Mouse (Mus musculus): ENCODE measurements at regions not wholly inside any gene's neighbourhood (a gene's known extent, or its start where the extent isn't known, plus 50 kb on each side); places are given as distances from the start of the nearest gene placed in this dataset.

- no peak for ATAC-seq (ENCODE audit: low FRiP score)
- no peak for TF ChIP-seq CTCF (IDR thresholded peaks at IDR 0.05)
- no peak overlapping the region for H3K9ac ChIP-seq (replicated peaks; ENCODE audit: low read length, poor library complexity, severe bottlenecking)
- H3K4me2 ChIP-seq (ENCODE audit: low read depth, low read length, poor library complexity, severe bottlenecking) = no peak overlapping the region
- H3K9me3 ChIP-seq (ENCODE audit: low read length) = no peaks in the 10 kb centered on the region
- DNase-seq (ENCODE audit: low spot score) = peak; percentile 70
- 70% methylated on average over 13 of the region's 13 CpGs for WGBS
- no peaks in the 10 kb centered on the region for H3K27me3 ChIP-seq (ENCODE audit: insufficient read depth, low read length)
- no peak overlapping the region for H3K27ac ChIP-seq (ENCODE audit: low read depth, low read length)
- H3K4me3 ChIP-seq (ENCODE audit: low read depth, low read length) = no peak overlapping the region
- no peaks in the 10 kb centered on the region for H3K36me3 ChIP-seq (ENCODE audit: insufficient read depth, low read length)
- H3K4me1 ChIP-seq (ENCODE audit: insufficient read depth, low read length) = no peaks in the 10 kb centered on the region
These were observed 55.7 kb upstream of the Pax7 start for GRCm38 (mm10) chr4:139889013-139889412.

Data from midbrain, postnatal 0 days (tissue).